Comparison of ENCODE assay signal across 9 mouse cellular contexts in the genomic region with DNA sequence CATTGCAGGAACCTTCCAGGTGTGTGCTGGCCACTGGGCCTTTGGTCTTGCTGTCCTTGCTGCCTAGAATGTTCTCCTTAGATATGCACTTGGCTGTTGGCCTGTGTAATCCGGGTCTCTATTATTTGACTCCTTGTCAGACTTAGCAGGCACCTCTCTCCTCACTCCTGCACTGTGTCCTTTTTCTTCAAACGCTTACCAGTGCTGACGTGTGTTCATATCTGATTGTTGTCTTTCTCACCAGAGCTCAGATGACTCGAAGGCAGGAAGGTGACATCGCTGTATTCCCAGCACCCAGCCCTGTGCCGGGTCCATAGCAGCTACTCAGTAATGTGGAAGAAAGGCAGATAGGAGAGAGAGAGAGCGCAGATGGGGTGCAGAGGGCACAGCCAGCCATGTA. TPM values are rescaled to one million over a fixed set of nuclear protein-coding genes. Genes with fewer than 3 reads are reported as not detected.
DNase-seq lines count a peak whose midpoint lies in the region; ATAC-seq and TF ChIP-seq lines count a peak whose summit lies in the region.
"Had no signal": no experiment of that assay in that cellular context is flagged by ENCODE, and none has a peak within 500 bp of the region (broad histone marks: within the 10 kb centered on the region; RNA-seq: fewer than 3 reads in every experiment).

No protein-coding gene starts in this region.

- no peak overlapping the region for H3K4me3 ChIP-seq in heart, embryonic 12.5 days
- no peak overlapping the region for H3K4me3 ChIP-seq in spleen, adult 2 months (ENCODE audit: extremely low read depth, insufficient read depth, insufficient read length)
- no peak overlapping the region for H3K4me3 ChIP-seq in intestine, postnatal 0 days (ENCODE audit: low read depth, low read length)
- H3K4me3 ChIP-seq in stomach, embryonic 16.5 days (replicated peaks; ENCODE audit: low read length), result no peak overlapping the region

- H3K9me3 ChIP-seq in heart, embryonic 12.5 days (replicated peaks), result no peaks in the 10 kb centered on the region
- no peaks in the 10 kb centered on the region for H3K9me3 ChIP-seq in intestine, postnatal 0 days (ENCODE audit: control insufficient read depth)
- H3K9me3 ChIP-seq in stomach, embryonic 16.5 days (replicated peaks; ENCODE audit: control insufficient read depth, low read length), result no peaks in the 10 kb centered on the region

- H3K4me2 ChIP-seq in heart, embryonic 12.5 days, result no peak overlapping the region
- no peak overlapping the region for H3K4me2 ChIP-seq in intestine, postnatal 0 days (replicated peaks; ENCODE audit: low read depth)
- H3K4me2 ChIP-seq in stomach, embryonic 16.5 days (ENCODE audit: low read depth, low read length), result no peak overlapping the region

- no peak for DNase-seq in heart, postnatal 36 days
- no peak for DNase-seq in spleen, adult 2 months (ENCODE audit: low read depth in 1 of 2, low spot score in 2 of 2)
- no peak for DNase-seq in spleen, adult 18-20 months
- DNase-seq in testis, postnatal 14 days (ENCODE audit: low spot score), result no peak
- DNase-seq in spleen, postnatal 36 days (ENCODE audit: low spot score in 2 of 2), result no peak
- DNase-seq: lung, postnatal 14 days had no signal

- 23% methylated on average over 7 of the region's 7 CpGs for WGBS in heart, embryonic 12.5 days
- 64% methylated on average over 7 of the region's 7 CpGs for WGBS in spleen, adult 2 months
- WGBS in intestine, postnatal 0 days, result 69% methylated on average over 7 of the region's 7 CpGs
- 76% methylated on average over 7 of the region's 7 CpGs for WGBS in stomach, embryonic 16.5 days

- no peak for TF ChIP-seq POLR2A in spleen, adult 2 months (IDR thresholded peaks at IDR 0.05; ENCODE audit: low read depth, low read length)

- intact Hi-C loops in heart, postnatal 36 days (cut with DNase I), result no loop called here

- peaks cover 65% of the 10 kb centered on the region for H3K4me1 ChIP-seq in heart, embryonic 12.5 days (replicated peaks)
- peaks cover 14% of the 10 kb centered on the region for H3K4me1 ChIP-seq in spleen, adult 2 months (ENCODE audit: control insufficient read depth, insufficient read depth, insufficient read length)
- peaks cover 17% of the 10 kb centered on the region; the same call in 1 of the 2 replicates for H3K4me1 ChIP-seq in intestine, postnatal 0 days (replicated peaks; ENCODE audit: control insufficient read depth, insufficient read depth, low read length)
- H3K4me1 ChIP-seq in stomach, embryonic 16.5 days (ENCODE audit: control insufficient read depth, insufficient read depth, low read length), result peaks cover 26% of the 10 kb centered on the region

- peak; percentile 26; the same call in 1 of the 2 replicates for ATAC-seq in heart, embryonic 12.5 days (ENCODE audit: insufficient number of reproducible peaks, low FRiP score)
- no peak for ATAC-seq in intestine, postnatal 0 days
- no peak for ATAC-seq in stomach, embryonic 16.5 days (ENCODE audit: insufficient read depth, low FRiP score)

- H3K27me3 ChIP-seq in heart, embryonic 12.5 days (replicated peaks), result no peaks in the 10 kb centered on the region
- H3K27me3 ChIP-seq in spleen, adult 2 months (ENCODE audit: control insufficient read depth, insufficient read depth, low read length), result no peaks in the 10 kb centered on the region
- no peaks in the 10 kb centered on the region for H3K27me3 ChIP-seq in intestine, postnatal 0 days (replicated peaks; ENCODE audit: control insufficient read depth, insufficient read depth, low read length)
- no peaks in the 10 kb centered on the region for H3K27me3 ChIP-seq in stomach, embryonic 16.5 days (ENCODE audit: control insufficient read depth, insufficient read depth, low read length)

- H3K27ac ChIP-seq in heart, embryonic 12.5 days (ENCODE audit: poor library complexity, severe bottlenecking), result peak overlapping the region; percentile 99
- peak overlapping the region; percentile 42 for H3K27ac ChIP-seq in spleen, adult 2 months (ENCODE audit: insufficient read depth, low read length)
- H3K27ac ChIP-seq in intestine, postnatal 0 days (ENCODE audit: low read depth, low read length), result peak overlapping the region; percentile 46
- H3K27ac ChIP-seq in stomach, embryonic 16.5 days (ENCODE audit: low read length), result peak overlapping the region; percentile 84

- H3K36me3 ChIP-seq in heart, embryonic 12.5 days, result peaks cover 16% of the 10 kb centered on the region; the same call in 1 of the 2 replicates
- no peaks in the 10 kb centered on the region for H3K36me3 ChIP-seq in spleen, adult 2 months (ENCODE audit: control insufficient read depth, insufficient read depth, low read length)
- H3K36me3 ChIP-seq in intestine, postnatal 0 days (ENCODE audit: control insufficient read depth, insufficient read depth), result peaks cover 9% of the 10 kb centered on the region; the same call in 1 of the 2 replicates
- H3K36me3 ChIP-seq in stomach, embryonic 16.5 days (ENCODE audit: control insufficient read depth, insufficient read depth, low read length), result no peaks in the 10 kb centered on the region

- H3K9ac ChIP-seq in heart, embryonic 12.5 days, result peak overlapping the region; percentile 63
- H3K9ac ChIP-seq in intestine, postnatal 0 days (ENCODE audit: low read depth, low read length), result no peak overlapping the region
- no peak overlapping the region; the same call in 1 of the 2 replicates for H3K9ac ChIP-seq in stomach, embryonic 16.5 days (ENCODE audit: low read length)

- TF ChIP-seq CTCF in spleen, adult 2 months (IDR thresholded peaks at IDR 0.05; ENCODE audit: extremely low read depth, insufficient read depth, insufficient read length, insufficient replicate concordance), result no peak
- TF ChIP-seq CTCF in intestine, postnatal 0 days (IDR thresholded peaks at IDR 0.05; ENCODE audit: low read depth), result no peak

RNA-seq across cellular contexts. Expression of a gene that starts 33.0 kb away (rescaled TPM):
- 36.2 and 38.7 TPM in 2 replicates for polyA plus RNA-seq in heart, embryonic 12.5 days (2016; fragmentation: Nextera tagmentation; extraction: Ambion mirVana)
- total RNA-seq in heart, postnatal 36 days (2021), result 100 to 1,000 TPM in 1 of 2 experiments, 10 to 100 TPM in 1; 49.6 to 105 TPM
- 44.3 and 55.8 TPM in 2 replicates for polyA plus RNA-seq in spleen, adult 2 months (2012; rRNA removed)
- 18.9 and 19.4 TPM in 2 replicates for polyA plus RNA-seq in intestine, postnatal 0 days (2015; fragmentation: Nextera tagmentation; extraction: Ambion mirVana)
- polyA plus RNA-seq in stomach, embryonic 16.5 days (2015; fragmentation: Nextera tagmentation; extraction: Ambion mirVana), result 18.3 and 20.4 TPM in 2 replicates

RNA-seq across cellular contexts. Expression of a gene that starts 33.7 kb away (rescaled TPM):
- 115 and 121 TPM in 2 replicates for polyA plus RNA-seq in heart, embryonic 12.5 days (2016; fragmentation: Nextera tagmentation; extraction: Ambion mirVana)
- 10 to 100 TPM; 47.5 to 56.2 TPM for total RNA-seq in heart, postnatal 36 days (2021)
- polyA plus RNA-seq in spleen, adult 2 months (2012; rRNA removed), result 39.2 and 47.4 TPM in 2 replicates
- polyA plus RNA-seq in intestine, postnatal 0 days (2015; fragmentation: Nextera tagmentation; extraction: Ambion mirVana), result 48.6 TPM in 2 replicates
- 111 and 116 TPM in 2 replicates for polyA plus RNA-seq in stomach, embryonic 16.5 days (2015; fragmentation: Nextera tagmentation; extraction: Ambion mirVana)

Comparison
In these comparisons a context has a peak if more than half of its experiments do, and no peak if none do; other contexts are left out.
1. H3K27ac ChIP-seq: peak in every context shown above with its lines; median percentile 99 in heart, embryonic 12.5 days; 84 in stomach, embryonic 16.5 days; 46 in intestine, postnatal 0 days; 42 in spleen, adult 2 months.